Mouse (Mus musculus) CH12.LX (cell line): ENCODE measurements at regions not wholly inside any gene's neighbourhood (a gene's known extent, or its start where the extent isn't known, plus 50 kb on each side); places are given as distances from the start of the nearest gene placed in this dataset.

ENCODE experiments used
- BHLHE40 ChIP-seq: IDR thresholded peaks from 2 replicates; pipeline ENCODE4 v1.6.1; 2011; ENCODE audit warnings: mild to moderate bottlenecking, low read depth, low read length, improper control_type of control experiment
- CHD2 ChIP-seq: IDR thresholded peaks from 2 replicates; pipeline ENCODE4 v1.6.1; 2011; ENCODE audit warnings: low read length, improper control_type of control experiment
- CTCF ChIP-seq, 2 experiments: IDR thresholded peaks in 1 of 2; conservative IDR thresholded peaks in 1 of 2; 2 replicates each; pipeline ENCODE4 v1.5.1; 2011 to 2012; ENCODE audit warnings: low read depth in 2 of 2, low read length in 2 of 2, improper control_type of control experiment in 1 of 2, inconsistent platforms in 1 of 2, mild to moderate bottlenecking in 1 of 2, moderate library complexity in 1 of 2
- E2F4 ChIP-seq: IDR thresholded peaks from 2 replicates; pipeline ENCODE4 v1.6.1; 2011; ENCODE audit warnings: low read depth, low read length, improper control_type of control experiment; ENCODE audit not compliant: insufficient replicate concordance
- GABPA ChIP-seq: IDR thresholded peaks from 2 replicates; pipeline ENCODE4 v1.6.1; 2012; ENCODE audit warnings: low read depth, low read length, improper control_type of control experiment, inconsistent platforms; ENCODE audit not compliant: insufficient replicate concordance
- MAZ ChIP-seq: IDR thresholded peaks from 2 replicates; pipeline ENCODE4 v1.6.1; 2012; ENCODE audit warnings: low read depth, mild to moderate bottlenecking, inconsistent platforms, low read length, improper control_type of control experiment, moderate library complexity
- MYC ChIP-seq: IDR thresholded peaks from 2 replicates; pipeline ENCODE4 v1.6.1; 2011; ENCODE audit warnings: low read depth, mild to moderate bottlenecking, improper control_type of control experiment, low read length
- RCOR1 ChIP-seq: conservative IDR thresholded peaks from 2 replicates; pipeline ENCODE4 v1.6.1; 2012; ENCODE audit warnings: low read depth, mild to moderate bottlenecking, inconsistent platforms, low read length, improper control_type of control experiment
- TBP ChIP-seq: conservative IDR thresholded peaks from 2 replicates; pipeline ENCODE4 v1.6.1; 2011; ENCODE audit warnings: low read depth, low read length, improper control_type of control experiment
- TCF12 ChIP-seq: IDR thresholded peaks from 2 replicates; pipeline ENCODE4 v1.6.1; 2014; ENCODE audit warnings: low read depth, mild to moderate bottlenecking, inconsistent platforms, low read length, improper control_type of control experiment
- UBTF ChIP-seq: IDR thresholded peaks from 2 replicates; pipeline ENCODE4 v1.6.1; 2012; ENCODE audit warnings: low read depth, mild to moderate bottlenecking, inconsistent platforms, low read length, improper control_type of control experiment, moderate library complexity
- USF2 ChIP-seq: conservative IDR thresholded peaks from 2 replicates; pipeline ENCODE4 v1.6.1; 2011; ENCODE audit warnings: low read depth, low read length, improper control_type of control experiment
- ZC3H11A ChIP-seq: IDR thresholded peaks from 2 replicates; pipeline ENCODE4 v1.6.1; 2012; ENCODE audit warnings: low read depth, mild to moderate bottlenecking, inconsistent platforms, low read length, improper control_type of control experiment

DNA sequence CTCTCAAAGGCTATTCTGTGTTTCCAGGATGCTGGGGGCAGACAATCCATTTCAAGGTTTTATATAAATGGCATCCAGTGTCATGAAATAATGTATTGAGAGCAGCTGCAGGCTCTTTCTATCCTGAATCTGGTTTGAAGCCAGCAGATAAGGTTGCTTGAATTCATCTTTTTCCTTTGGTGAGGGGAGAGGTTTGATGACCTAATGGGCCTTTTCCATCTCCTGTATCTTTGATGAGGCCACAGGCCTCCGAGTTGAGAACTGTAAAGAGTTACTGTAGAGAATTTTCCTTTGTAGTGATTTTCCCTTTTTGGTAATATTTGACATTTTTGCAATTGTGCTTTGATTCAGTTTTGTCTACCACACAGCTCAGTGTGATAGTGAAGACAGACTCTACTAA is 458.8 kb upstream of the 1700008P02Rik start:
- TF ChIP-seq BHLHE40 (no peak), ZC3H11A (no peak), GABPA (no peak), RCOR1 (no peak), MAZ (no peak), MYC (no peak), CTCF (conservative IDR thresholded peaks at IDR 0.05 in 1 of 2, IDR thresholded peaks at IDR 0.05 in 1 of 2; ENCODE audit: low read depth in 2 of 2, low read length in 2 of 2) (no peak), TCF12 (no peak), UBTF (no peak), E2F4 (no peak), CHD2 (no peak), USF2 (no peak), TBP (no peak)
